Mouse (Mus musculus) MEL (cell line): ENCODE results near the gene Nrxn3.

ENCODE experiments used
- BHLHE40 ChIP-seq: IDR thresholded peaks from 2 replicates; pipeline ENCODE4 v1.6.1; 2012; ENCODE audit warnings: low read depth, mild to moderate bottlenecking, inconsistent platforms, low read length, improper control_type of control experiment, borderline replicate concordance
- CTCF ChIP-seq, 3 experiments: IDR thresholded peaks in 2 of 3; conservative IDR thresholded peaks in 1 of 3; 2 replicates each; pipeline ENCODE4 v1.5.1; 2011 to 2012; ENCODE audit warnings: low read length in 3 of 3, low read depth in 2 of 3, mild to moderate bottlenecking in 2 of 3, improper control_type of control experiment in 1 of 3, inconsistent platforms in 1 of 3, mixed read lengths in 1 of 3, moderate library complexity in 1 of 3; ENCODE audit not compliant: control insufficient read depth in 1 of 3, insufficient read depth in 1 of 3, poor library complexity in 1 of 3, severe bottlenecking in 1 of 3
- EP300 ChIP-seq, 2 experiments: IDR thresholded peaks; 2 replicates each; pipeline ENCODE4 v1.6.1; 2011; ENCODE audit warnings: improper control_type of control experiment in 2 of 2, low read length in 2 of 2, low read depth in 1 of 2, mild to moderate bottlenecking in 1 of 2
- GATA1 ChIP-seq: IDR thresholded peaks from 2 replicates; pipeline ENCODE4 v1.6.1; 2011; ENCODE audit warnings: low read depth, low read length, improper control_type of control experiment
- HCFC1 ChIP-seq: IDR thresholded peaks from 2 replicates; pipeline ENCODE4 v1.6.1; 2012; ENCODE audit warnings: low read depth, mild to moderate bottlenecking, inconsistent platforms, low read length, improper control_type of control experiment, moderate library complexity
- MXI1 ChIP-seq: IDR thresholded peaks from 2 replicates; pipeline ENCODE4 v1.6.1; 2011; ENCODE audit warnings: mild to moderate bottlenecking, low read depth, low read length, improper control_type of control experiment
- NRF1 ChIP-seq: IDR thresholded peaks from 2 replicates; pipeline ENCODE4 v1.6.1; 2014; ENCODE audit warnings: low read depth, mild to moderate bottlenecking, inconsistent platforms, low read length, improper control_type of control experiment, moderate library complexity; ENCODE audit not compliant: poor library complexity, insufficient read depth, severe bottlenecking
- POLR2A ChIP-seq, 2 experiments: IDR thresholded peaks; 2 replicates each; pipeline ENCODE4 v1.6.1; 2011 to 2012; ENCODE audit warnings: low read length in 2 of 2, mild to moderate bottlenecking in 2 of 2, control low read depth in 1 of 2, improper control_type of control experiment in 1 of 2, low read depth in 1 of 2, moderate library complexity in 1 of 2; ENCODE audit not compliant: control insufficient read depth in 1 of 2, insufficient read depth in 1 of 2, poor library complexity in 1 of 2

DNA sequence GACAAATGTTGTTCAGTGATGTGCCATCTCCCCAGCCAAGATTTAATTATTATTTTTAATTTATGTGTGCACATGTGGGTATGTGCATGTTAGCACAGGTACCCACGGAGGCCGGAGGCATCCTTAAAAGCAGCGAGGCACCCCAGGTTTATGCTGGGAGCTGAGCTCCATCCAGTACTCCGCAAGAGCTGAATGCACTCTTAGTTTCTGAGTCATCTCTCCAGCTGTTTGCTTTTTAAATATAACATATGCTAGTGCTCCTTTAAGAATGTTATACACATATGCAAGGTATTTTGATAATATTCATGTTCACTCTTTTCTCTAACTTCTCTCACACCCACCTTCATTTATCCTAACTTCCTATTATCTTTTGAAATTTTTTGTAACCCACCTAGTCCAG, 271.1 kb downstream of the Nrxn3 start:
- TF ChIP-seq MXI1 = no peak
- TF ChIP-seq EP300 (IDR thresholded peaks at IDR 0.05; ENCODE audit: low read depth in 1 of 2, low read length in 2 of 2) = no peak
- TF ChIP-seq GATA1 = no peak
- no peak for TF ChIP-seq NRF1
- no peak for TF ChIP-seq CTCF (IDR thresholded peaks at IDR 0.05 in 2 of 3, conservative IDR thresholded peaks at IDR 0.05 in 1 of 3; ENCODE audit: control insufficient read depth in 1 of 3, insufficient read depth in 1 of 3, low read depth in 2 of 3, low read length in 3 of 3, poor library complexity in 1 of 3, severe bottlenecking in 1 of 3)
- TF ChIP-seq POLR2A (IDR thresholded peaks at IDR 0.05; ENCODE audit: control insufficient read depth in 1 of 2, insufficient read depth in 1 of 2, low read depth in 1 of 2, low read length in 2 of 2, poor library complexity in 1 of 2) = no peak
- no peak for TF ChIP-seq HCFC1
- TF ChIP-seq BHLHE40 = no peak
